Mouse (Mus musculus) lung, adult 2 months (tissue): ENCODE data around the gene Pus7.

Experiments
- CTCF ChIP-seq: fragments of 200-500 bp; IDR thresholded peaks from 2 replicates; pipeline ENCODE4 v1.5.1; 2011; ENCODE audit warnings: mild to moderate bottlenecking, low read length, control low read depth; ENCODE audit not compliant: insufficient read depth
- POLR2A ChIP-seq: fragments of 200-500 bp; IDR thresholded peaks from 2 replicates; pipeline ENCODE4 v1.6.1; 2011; ENCODE audit warnings: low read depth, mild to moderate bottlenecking, control low read depth, low read length, borderline replicate concordance; ENCODE audit errors: extremely low read depth

- TF ChIP-seq POLR2A: no peak
- no peak for TF ChIP-seq CTCF
Observed at GRCm38 (mm10) chr5:23816681-23817080, 33.2 kb upstream of the Pus7 start.
